Mouse (Mus musculus) kidney, adult 2 months (tissue): ENCODE measurements around the gene Prim2. TPM values are rescaled to one million over a fixed set of nuclear protein-coding genes. Genes with fewer than 3 reads are reported as not detected.

Experiments used
- DNase-seq: peaks from one replicate; pipeline ENCODE4 v3.0.0; 2021
- H3K27ac ChIP-seq: fragments of 200-500 bp; 2 replicates; pipeline ENCODE4 v1.5.1; 2012; ENCODE audit warnings: low read depth, low read length, control low read depth, inconsistent platforms; ENCODE audit not compliant: insufficient read depth
- H3K27me3 ChIP-seq: fragments of 200-500 bp; replicated peaks from 2 replicates; pipeline ENCODE4 v1.6.1; 2012; ENCODE audit warnings: mild to moderate bottlenecking, moderate library complexity, low read length, inconsistent platforms; ENCODE audit not compliant: control insufficient read depth, insufficient read depth
- H3K36me3 ChIP-seq: fragments of 200-500 bp; 2 replicates; pipeline ENCODE4 v1.6.1; 2012; ENCODE audit warnings: mild to moderate bottlenecking, moderate library complexity, low read length, inconsistent platforms; ENCODE audit not compliant: control insufficient read depth, insufficient read depth
- H3K4me1 ChIP-seq: fragments of 200-500 bp; 2 replicates; pipeline ENCODE4 v1.6.1; 2011; ENCODE audit warnings: low read length; ENCODE audit not compliant: control insufficient read depth, insufficient read depth
- H3K4me3 ChIP-seq: fragments of 200-500 bp; 2 replicates; pipeline ENCODE4 v1.5.1; 2011; ENCODE audit warnings: mild to moderate bottlenecking, low read depth, low read length, control low read depth; ENCODE audit not compliant: insufficient read depth
- CTCF ChIP-seq: fragments of 200-500 bp; conservative IDR thresholded peaks from 2 replicates; pipeline ENCODE4 v1.5.1; 2011; ENCODE audit warnings: low read depth, mild to moderate bottlenecking, control low read depth, low read length, moderate library complexity, mixed read lengths; ENCODE audit not compliant: insufficient read depth, insufficient read length
- POLR2A ChIP-seq: fragments of 200-500 bp; IDR thresholded peaks from one replicate; pipeline ENCODE4 v1.6.1; 2011; ENCODE audit warnings: low read depth, low read length, control low read depth
- WGBS: fragments of 180-500 bp; shearing (Covaris S2); methylation state at CpG from one replicate; pipeline ENCODE4 v1.1.7; 2018; 5-methylcytosine and 5-hydroxymethylcytosine counted together
- polyA plus RNA-seq: library from polyadenylated mRNA; depleted of rRNA; stranded (reverse); fragments of >200 nt; gene quantifications from 2 replicates; pipeline ENCODE4 v1.2.3, GENCODE M21; 2012

Gene Prim2
- polyA plus RNA-seq, 1 experiment: 2.9 TPM

DNA sequence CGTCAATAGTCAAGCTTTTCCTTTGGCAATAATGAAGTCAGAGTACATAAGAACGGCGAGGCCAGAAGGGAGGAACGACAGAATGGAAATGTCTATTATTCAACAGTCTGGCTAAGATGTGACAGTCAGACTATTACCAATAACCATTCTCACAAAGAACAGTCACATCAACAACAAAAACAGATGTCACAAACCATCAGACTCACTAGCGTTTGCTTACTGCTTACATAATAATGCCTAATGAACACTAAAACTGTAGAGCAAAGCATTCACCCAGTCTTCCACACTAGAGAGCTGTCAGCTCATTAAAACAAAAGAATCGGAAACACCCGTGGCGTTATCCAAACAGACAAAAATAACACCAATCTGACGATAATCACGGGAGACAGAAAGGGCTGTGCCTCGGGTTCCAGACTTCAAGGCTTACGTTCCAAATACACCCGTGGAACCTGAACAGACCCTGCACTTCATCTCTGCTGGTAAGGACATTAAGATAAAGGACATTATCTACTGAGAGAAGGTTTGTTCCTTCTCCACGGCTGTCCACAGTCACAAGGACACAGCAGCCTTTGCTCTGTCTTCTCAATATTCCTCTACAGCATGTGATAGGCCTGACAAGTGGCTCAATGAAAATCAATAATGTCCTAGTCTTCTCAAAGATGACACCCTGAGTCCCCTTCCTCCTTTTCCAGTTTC, 59.4 kb downstream of the Prim2 start:
- no peaks in the 10 kb centered on the region for H3K27me3 ChIP-seq
- no peaks in the 10 kb centered on the region for H3K36me3 ChIP-seq
- H3K27ac ChIP-seq: no peak overlapping the region
- H3K4me1 ChIP-seq: no peaks in the 10 kb centered on the region
- WGBS: 74% methylated on average over 14 of the region's 14 CpGs
- TF ChIP-seq POLR2A (no peak), CTCF (no peak)
- no peak for DNase-seq
- no peak overlapping the region for H3K4me3 ChIP-seq

DNA sequence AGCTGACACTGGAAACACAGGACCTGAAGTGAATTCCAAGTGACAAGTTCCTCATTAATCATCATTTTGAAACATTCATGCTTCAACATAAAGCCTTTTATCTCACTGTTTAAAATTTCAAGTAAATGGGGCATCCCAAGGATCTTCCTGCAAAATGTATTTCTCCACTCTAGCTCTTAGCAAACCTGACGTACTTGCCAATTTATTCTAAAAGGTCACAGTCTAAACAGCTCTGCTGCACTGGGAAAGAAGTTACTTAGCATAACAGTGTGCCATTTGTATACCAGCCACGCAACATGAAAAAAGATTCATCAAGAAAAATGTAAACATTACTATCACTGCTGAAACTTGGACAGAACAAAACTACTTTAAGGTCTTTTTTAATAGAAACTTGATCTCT, 61.5 kb downstream of the Prim2 start:
- DNase-seq: no peak
- Histone ChIP-seq H3K36me3 (no peaks in the 10 kb centered on the region), H3K4me1 (no peaks in the 10 kb centered on the region), H3K4me3 (no peak overlapping the region), H3K27me3 (no peaks in the 10 kb centered on the region), H3K27ac (no peak overlapping the region)
- WGBS: 85% methylated on average over 2 of the region's 2 CpGs
- no peak for TF ChIP-seq CTCF
- TF ChIP-seq POLR2A: no peak

DNA sequence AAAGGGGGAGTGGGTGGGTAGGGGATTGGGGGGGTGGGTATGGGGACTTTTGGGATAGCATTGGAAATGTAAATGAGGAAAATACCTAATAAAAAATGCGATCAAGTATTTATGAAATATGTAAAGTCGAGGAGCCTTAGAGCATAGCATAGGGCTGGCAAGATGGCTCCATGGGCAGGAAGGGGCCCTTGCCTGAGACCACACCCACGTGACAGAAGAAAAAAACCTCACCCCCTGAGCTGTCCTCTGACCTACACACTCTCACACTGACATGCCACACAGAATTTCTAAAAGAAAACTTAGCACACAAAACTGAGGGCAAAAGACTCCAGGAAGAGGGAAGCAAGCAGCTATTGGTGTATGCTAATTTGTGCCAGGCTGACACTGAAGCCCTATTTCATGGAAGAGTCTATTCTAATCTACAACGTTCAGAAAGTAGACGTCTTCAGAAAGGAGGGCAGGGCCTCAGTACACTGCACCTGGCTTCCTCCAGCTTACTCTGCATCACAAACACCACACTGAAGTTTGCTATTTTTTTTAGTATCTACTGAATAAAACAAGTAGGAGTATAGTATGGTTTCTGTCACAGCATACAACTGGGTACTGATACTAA, 65.4 kb downstream of the Prim2 start:
- WGBS: 87% methylated on average over 5 of the region's 5 CpGs
- H3K27me3 ChIP-seq: no peaks in the 10 kb centered on the region
- H3K4me1 ChIP-seq: no peaks in the 10 kb centered on the region
- H3K27ac ChIP-seq: no peak overlapping the region
- no peak overlapping the region for H3K4me3 ChIP-seq
- no peak for TF ChIP-seq POLR2A
- no peaks in the 10 kb centered on the region for H3K36me3 ChIP-seq
- no peak for DNase-seq

DNA sequence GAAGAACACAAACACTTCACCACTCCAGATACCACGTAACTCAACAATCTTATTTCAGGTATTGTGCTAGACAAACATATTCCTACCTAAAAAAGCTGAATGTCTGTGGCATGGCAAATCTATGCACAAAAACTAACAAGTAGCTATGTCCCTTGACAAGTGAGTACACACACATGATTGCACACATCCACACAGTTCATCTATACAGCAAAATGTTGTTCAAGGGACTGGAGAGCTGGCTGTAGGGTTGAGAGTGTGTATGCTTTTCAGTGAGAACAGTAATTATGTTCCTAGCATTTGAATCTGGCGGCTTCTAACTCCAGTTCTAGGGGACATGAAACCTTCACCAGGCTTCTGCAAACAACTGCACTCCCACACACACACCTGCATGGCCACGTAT, 69.9 kb downstream of the Prim2 start:
- H3K27ac ChIP-seq: no peak overlapping the region
- H3K36me3 ChIP-seq: no peaks in the 10 kb centered on the region
- TF ChIP-seq CTCF: no peak
- TF ChIP-seq POLR2A: no peak
- H3K27me3 ChIP-seq: no peaks in the 10 kb centered on the region; the same call in 1 of the 2 replicates
- no peak overlapping the region for H3K4me3 ChIP-seq
- no peaks in the 10 kb centered on the region for H3K4me1 ChIP-seq
- WGBS: 88% methylated on average over 3 of the region's 3 CpGs
- DNase-seq: no peak

DNA sequence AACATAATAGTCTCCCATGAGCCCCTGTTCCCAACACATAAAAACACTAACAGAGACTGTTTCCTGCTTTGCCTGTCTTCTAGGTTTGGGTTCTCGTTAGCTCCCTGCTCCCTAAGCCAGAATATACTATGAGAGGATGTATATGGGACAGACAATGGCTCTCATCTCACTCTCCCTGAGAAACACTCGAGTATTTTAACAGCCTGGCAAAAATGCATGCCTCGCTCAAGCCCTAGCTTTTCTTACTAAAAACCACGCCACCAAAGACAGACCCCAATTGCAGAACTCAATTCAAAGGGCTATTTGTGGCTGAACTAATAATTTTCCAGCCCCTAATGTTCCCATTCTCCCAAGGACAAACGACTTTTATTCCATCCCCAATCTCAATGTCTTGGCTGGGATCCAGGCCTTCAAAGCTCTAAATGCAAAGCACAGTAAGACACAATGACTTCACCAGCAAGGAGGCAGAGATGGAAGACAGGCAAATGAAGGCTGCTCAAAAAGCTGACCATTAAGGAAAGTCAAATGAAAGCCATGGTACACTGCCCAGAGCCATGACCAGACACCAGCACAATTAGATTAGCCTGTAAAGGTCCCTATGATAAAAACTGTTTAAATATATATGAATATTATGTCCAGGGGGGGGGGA, 70.5 kb downstream of the Prim2 start:
- no peaks in the 10 kb centered on the region for H3K4me1 ChIP-seq
- WGBS: 86% methylated on average over 5 of the region's 5 CpGs
- no peak for TF ChIP-seq CTCF
- H3K27me3 ChIP-seq: no peaks in the 10 kb centered on the region; the same call in 1 of the 2 replicates
- no peak overlapping the region for H3K4me3 ChIP-seq
- DNase-seq: no peak
- no peaks in the 10 kb centered on the region for H3K36me3 ChIP-seq
- H3K27ac ChIP-seq: no peak overlapping the region

DNA sequence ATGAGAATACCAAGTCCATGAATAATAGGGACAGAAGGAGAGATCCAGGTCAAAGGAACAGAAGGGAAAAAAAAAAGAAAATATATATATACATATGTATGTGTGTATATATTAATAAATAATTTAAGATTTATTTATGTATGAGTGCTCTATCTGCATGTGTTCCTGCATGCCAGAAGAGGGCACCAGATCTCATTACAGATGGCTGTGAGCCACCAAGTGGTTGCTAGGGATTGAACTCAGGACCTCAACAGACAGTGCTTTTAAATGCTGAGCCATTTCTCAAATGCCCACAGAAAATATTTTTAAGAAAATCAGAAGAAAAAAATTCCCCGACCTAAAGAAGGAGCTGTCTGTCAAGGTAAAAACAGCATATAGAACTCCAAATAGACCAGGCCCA, 72.6 kb downstream of the Prim2 start:
- WGBS: 91% methylated on average over 1 of the region's 1 CpGs
- no peaks in the 10 kb centered on the region for H3K36me3 ChIP-seq
- DNase-seq: no peak
- H3K27ac ChIP-seq: no peak overlapping the region
- no peak overlapping the region for H3K4me3 ChIP-seq
- no peaks in the 10 kb centered on the region; the same call in 1 of the 2 replicates for H3K27me3 ChIP-seq
- TF ChIP-seq CTCF (no peak), POLR2A (no peak)
- H3K4me1 ChIP-seq: no peaks in the 10 kb centered on the region

DNA sequence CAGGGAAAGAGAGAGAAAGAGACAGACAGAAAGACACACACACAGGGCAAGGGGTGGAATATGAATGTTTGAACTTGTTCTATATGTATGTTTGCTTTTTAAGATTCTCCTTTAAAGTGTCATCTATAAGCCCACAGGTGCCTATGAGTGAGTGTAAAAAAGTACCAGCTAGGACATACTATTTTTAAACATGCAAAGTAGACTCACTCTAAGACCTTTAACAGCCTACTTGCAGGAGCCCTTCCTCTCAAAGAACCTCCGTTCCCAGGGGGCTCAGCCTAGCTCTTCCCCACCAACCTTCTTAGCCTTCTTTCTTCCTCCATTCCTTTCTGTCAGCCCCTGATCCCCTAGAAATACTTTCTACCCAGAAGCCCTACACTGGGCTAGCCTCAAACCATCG, 73.7 kb downstream of the Prim2 start:
- Histone ChIP-seq H3K27me3 (no peaks in the 10 kb centered on the region; the same call in 1 of the 2 replicates), H3K4me3 (no peak overlapping the region), H3K36me3 (no peaks in the 10 kb centered on the region), H3K4me1 (no peaks in the 10 kb centered on the region), H3K27ac (no peak overlapping the region)
- TF ChIP-seq CTCF (no peak), POLR2A (no peak)
- no peak for DNase-seq
- WGBS: 88% methylated on average over 2 of the region's 2 CpGs
